Mouse (Mus musculus) stomach, postnatal 0 days (tissue): ENCODE measurements around the gene Rln1. TPM values are rescaled to one million over a fixed set of nuclear protein-coding genes. Genes with fewer than 3 reads are reported as not detected.

Experiments
- ATAC-seq: fragments of 200-750 bp; cut with Nextera tagmentation; 2 replicates; pipeline ENCODE4 v1.8.0; 2017; ENCODE audit not compliant: low FRiP score, low TSS enrichment
- DNase-seq: peaks from one replicate; pipeline ENCODE4 v3.0.0-alpha.2; 2016; ENCODE audit warnings: low spot score
- H3K27ac ChIP-seq: fragments of 300-500 bp; sonication (generic); replicated peaks from 2 replicates; pipeline ENCODE4 v1.5.1; 2014; ENCODE audit warnings: mild to moderate bottlenecking, control low read depth
- H3K27me3 ChIP-seq: fragments of 300-500 bp; sonication (generic); 2 replicates; pipeline ENCODE4 v1.6.1; 2014; ENCODE audit warnings: low read length; ENCODE audit not compliant: control insufficient read depth, insufficient read depth
- H3K36me3 ChIP-seq: fragments of 300-500 bp; sonication (generic); 2 replicates; pipeline ENCODE4 v1.6.1; 2014; ENCODE audit warnings: low read length, mixed read lengths; ENCODE audit not compliant: control insufficient read depth, insufficient read depth
- H3K4me1 ChIP-seq: fragments of 300-500 bp; sonication (generic); replicated peaks from 2 replicates; pipeline ENCODE4 v1.6.1; 2014; ENCODE audit warnings: antibody characterized with exemption; ENCODE audit not compliant: control insufficient read depth, insufficient read depth
- H3K4me2 ChIP-seq: fragments of 300-500 bp; sonication (generic); replicated peaks from 2 replicates; pipeline ENCODE4 v1.6.1; 2014; ENCODE audit warnings: low read depth, mild to moderate bottlenecking, control low read depth, moderate library complexity
- H3K4me3 ChIP-seq: fragments of 300-500 bp; sonication (generic); 2 replicates; pipeline ENCODE4 v1.5.1; 2014; ENCODE audit warnings: low read depth, low read length, control low read depth
- H3K9ac ChIP-seq: fragments of 300-500 bp; sonication (generic); 2 replicates; pipeline ENCODE4 v1.6.1; 2014; ENCODE audit warnings: mild to moderate bottlenecking, low read length, control low read depth, mixed read lengths
- H3K9me3 ChIP-seq: fragments of 300-500 bp; sonication (generic); 2 replicates; pipeline ENCODE4 v1.6.1; 2016; ENCODE audit warnings: low read length; ENCODE audit not compliant: control insufficient read depth
- CTCF ChIP-seq: IDR thresholded peaks from 2 replicates; pipeline ENCODE4 v1.5.1; 2016; ENCODE audit warnings: antibody characterized with exemption, low read depth, mild to moderate bottlenecking, moderate library complexity
- EP300 ChIP-seq: optimal IDR thresholded peaks from 2 replicates; pipeline ENCODE3; 2016; ENCODE audit warnings: antibody characterized with exemption
- WGBS: fragments of 180-500 bp; shearing (Covaris S2); extraction: QIAGEN DNeasy Blood & Tissue Kit; methylation state at CpG from one replicate; pipeline ENCODE4 v1.1.7; 2014; 5-methylcytosine and 5-hydroxymethylcytosine counted together
- polyA plus RNA-seq: library from polyadenylated mRNA; unstranded; fragments of >200 nt; fragmentation: Nextera tagmentation; extraction: Ambion mirVana; gene quantifications from 2 replicates; pipeline ENCODE4 v1.2.1, GENCODE M21; 2015

Rln1 gene
- polyA plus RNA-seq, 1 experiment from 2014 or later, result not detected

DNA sequence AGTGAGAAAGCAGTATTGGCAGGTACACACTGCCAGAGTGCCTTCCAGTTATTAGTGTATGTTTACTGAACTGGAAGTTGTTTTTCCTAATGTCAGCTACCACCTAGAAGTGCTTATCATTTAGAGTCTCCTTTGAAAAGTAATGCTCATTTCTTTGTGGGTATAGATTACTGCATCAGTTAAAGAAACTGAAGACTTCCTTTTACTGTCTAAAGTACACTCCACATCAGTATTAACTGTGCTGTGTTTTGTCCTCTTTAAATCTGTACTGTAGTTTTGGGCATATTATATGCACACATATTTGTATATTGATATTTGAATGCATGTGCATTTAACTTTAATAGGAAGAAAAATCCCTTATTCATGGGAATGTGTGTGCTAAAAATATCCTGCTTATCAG lies 38.3 kb downstream of the Rln1 start:
- no peak for TF ChIP-seq CTCF
- no peak for TF ChIP-seq EP300
- ATAC-seq, result no peak
- Histone ChIP-seq H3K9ac (no peak overlapping the region), H3K4me2 (no peak overlapping the region), H3K4me3 (no peak overlapping the region), H3K9me3 (no peaks in the 10 kb centered on the region), H3K36me3 (peaks cover 15% of the 10 kb centered on the region; the same call in 1 of the 2 replicates), H3K27ac (no peak overlapping the region), H3K4me1 (no peaks in the 10 kb centered on the region), H3K27me3 (no peaks in the 10 kb centered on the region)
- no peak for DNase-seq

GRCm38 (mm10) chr19:29294756-29295155 lies 39.7 kb downstream of the Rln1 start:
- Histone ChIP-seq H3K9ac (no peak overlapping the region), H3K4me1 (no peaks in the 10 kb centered on the region), H3K36me3 (peaks cover 12% of the 10 kb centered on the region; the same call in 1 of the 2 replicates), H3K4me2 (no peak overlapping the region), H3K27me3 (no peaks in the 10 kb centered on the region), H3K9me3 (no peaks in the 10 kb centered on the region), H3K4me3 (no peak overlapping the region), H3K27ac (no peak overlapping the region)
- ATAC-seq (no peak), DNase-seq (no peak)
- TF ChIP-seq EP300, result no peak
- TF ChIP-seq CTCF, result no peak
- whole genome bisulfite sequencing, result 25% methylated on average over 2 of the region's 2 CpGs

GRCm38 (mm10) chr19:29292546-29292945 lies 41.9 kb downstream of the Rln1 start:
- Histone ChIP-seq H3K36me3 (peaks cover 13% of the 10 kb centered on the region; the same call in 1 of the 2 replicates), H3K4me1 (no peaks in the 10 kb centered on the region), H3K27ac (no peak overlapping the region), H3K4me2 (no peak overlapping the region), H3K4me3 (no peak overlapping the region), H3K9me3 (no peaks in the 10 kb centered on the region), H3K9ac (no peak overlapping the region), H3K27me3 (no peaks in the 10 kb centered on the region)
- WGBS, result 74% methylated on average over 4 of the region's 4 CpGs
- no peak for DNase-seq
- ATAC-seq, result no peak
- TF ChIP-seq EP300 (no peak), CTCF (no peak)

- Histone ChIP-seq H3K27ac (no peak overlapping the region), H3K36me3 (peaks cover 13% of the 10 kb centered on the region; the same call in 1 of the 2 replicates), H3K4me3 (no peak overlapping the region), H3K9me3 (no peaks in the 10 kb centered on the region), H3K4me1 (no peaks in the 10 kb centered on the region), H3K4me2 (no peak overlapping the region), H3K9ac (no peak overlapping the region), H3K27me3 (no peaks in the 10 kb centered on the region)
- no peak for TF ChIP-seq CTCF
- TF ChIP-seq EP300, result no peak
- DNase-seq (peak; percentile 76), ATAC-seq (peak; percentile 93)
- WGBS, result 41% methylated on average over 14 of the region's 14 CpGs
Observed at GRCm38 (mm10) chr19:29291532-29291931, 42.9 kb downstream of the Rln1 start.

GRCm38 (mm10) chr19:29287863-29288262 lies 46.6 kb downstream of the Rln1 start:
- H3K4me2 ChIP-seq, result no peak overlapping the region
- H3K4me3 ChIP-seq, result no peak overlapping the region
- H3K9me3 ChIP-seq, result no peaks in the 10 kb centered on the region
- H3K27me3 ChIP-seq, result no peaks in the 10 kb centered on the region
- 78% methylated on average over 8 of the region's 8 CpGs for WGBS
- DNase-seq, result no peak
- no peak overlapping the region for H3K9ac ChIP-seq
- no peak overlapping the region for H3K27ac ChIP-seq
- peaks cover 17% of the 10 kb centered on the region for H3K36me3 ChIP-seq
- TF ChIP-seq CTCF (peak; percentile 42), EP300 (no peak)
- ATAC-seq, result no peak
- H3K4me1 ChIP-seq, result no peaks in the 10 kb centered on the region

GRCm38 (mm10) chr19:29285451-29285869 lies 49.0 kb downstream of the Rln1 start:
- 46% methylated on average over 7 of the region's 7 CpGs for WGBS
- ATAC-seq (no peak), DNase-seq (no peak)
- Histone ChIP-seq H3K4me1 (no peaks in the 10 kb centered on the region), H3K4me2 (no peak overlapping the region), H3K9ac (no peak overlapping the region), H3K4me3 (no peak overlapping the region), H3K27ac (no peak overlapping the region), H3K9me3 (no peaks in the 10 kb centered on the region), H3K27me3 (no peaks in the 10 kb centered on the region), H3K36me3 (peaks cover 12% of the 10 kb centered on the region)
- TF ChIP-seq CTCF, result no peak
- no peak for TF ChIP-seq EP300

Other genes with a start within 250 kb of the Rln1 start
- gene Rcl1, start 233.3 kb downstream of the Rln1 start, polyA plus RNA-seq, result 26.0 and 27.7 TPM in 2 replicates
- 6.8 and 7.1 TPM in 2 replicates for gene Jak2, start 82.8 kb downstream of the Rln1 start, polyA plus RNA-seq
- gene Insl6, start 9.3 kb downstream of the Rln1 start, polyA plus RNA-seq, result 3.0 and 3.2 TPM in 2 replicates
- 166 and 169 TPM in 2 replicates for gene Plgrkt, start 32.7 kb upstream of the Rln1 start, polyA plus RNA-seq
- 0.08 and 0.16 TPM in 2 replicates for gene Cd274, start 32.8 kb upstream of the Rln1 start, polyA plus RNA-seq
- gene Pdcd1lg2, start 76.2 kb upstream of the Rln1 start, polyA plus RNA-seq, result 0.05 and 0.06 TPM in 2 replicates
- gene Ric1, start 187.6 kb upstream of the Rln1 start, polyA plus RNA-seq, result 7.4 and 7.6 TPM in 2 replicates